ENCODE assay signal across 7 mouse cellular contexts in genomic region chr10:18482558-18483141, GRCm38 (mm10).
DNase-seq lines count a peak whose midpoint lies in the region; ATAC-seq and TF ChIP-seq lines count a peak whose summit lies in the region.

No protein-coding gene starts in this region.

- 24% methylated on average over 4 of the region's 4 CpGs for WGBS in embryonic facial prominence, embryonic 14.5 days
- 35% methylated on average over 4 of the region's 4 CpGs for WGBS in liver, embryonic 12.5 days (ENCODE audit: insufficient replicate concordance)

- TF ChIP-seq RAD21 in CH12.LX (IDR thresholded peaks at IDR 0.05; ENCODE audit: low read depth, low read length): no peak

- peak overlapping the region; percentile 13; the same call in 1 of the 2 replicates for H3K4me2 ChIP-seq in CH12.LX (ENCODE audit: insufficient read depth, low read depth, poor library complexity, severe bottlenecking)
- 0 out of 2 replicates have a peak overlapping the region, but pooled peaks have one; percentile 2 for H3K4me2 ChIP-seq in embryonic facial prominence, embryonic 14.5 days (ENCODE audit: low read depth, low read length)
- H3K4me2 ChIP-seq in liver, embryonic 12.5 days: no peak overlapping the region

- no peaks in the 10 kb centered on the region for H3K9me3 ChIP-seq in CH12.LX (replicated peaks; ENCODE audit: low read length)
- H3K9me3 ChIP-seq in embryonic facial prominence, embryonic 14.5 days (ENCODE audit: control insufficient read depth, low read length): no peaks in the 10 kb centered on the region
- H3K9me3 ChIP-seq in liver, embryonic 12.5 days (replicated peaks): no peaks in the 10 kb centered on the region

- TF ChIP-seq CTCF in CH12.LX (conservative IDR thresholded peaks at IDR 0.05 in 1 of 2, IDR thresholded peaks at IDR 0.05 in 1 of 2; ENCODE audit: low read depth in 2 of 2, low read length in 2 of 2): no peak

- no peak overlapping the region; the same call in 1 of the 2 replicates for H3K9ac ChIP-seq in CH12.LX (ENCODE audit: insufficient read depth, low read depth)
- H3K9ac ChIP-seq in embryonic facial prominence, embryonic 14.5 days (ENCODE audit: low read depth, low read length): no peak overlapping the region
- no peak overlapping the region for H3K9ac ChIP-seq in liver, embryonic 12.5 days

- no peak for TF ChIP-seq EP300 in CH12.LX (IDR thresholded peaks at IDR 0.05; ENCODE audit: low read length)

- no peak overlapping the region for H3K27ac ChIP-seq in CH12.LX (ENCODE audit: insufficient read depth, low read depth)
- H3K27ac ChIP-seq in embryonic facial prominence, embryonic 14.5 days (replicated peaks; ENCODE audit: low read depth, low read length): 0 out of 2 replicates have a peak overlapping the region, but pooled peaks have one; percentile 16
- no peak overlapping the region for H3K27ac ChIP-seq in liver, embryonic 12.5 days

- intact Hi-C loops in left cerebral cortex, postnatal 10 days (cut with DNase I): no loop called here

- peak; percentile 55; the same call in 1 of the 2 replicates for ATAC-seq in embryonic facial prominence, embryonic 14.5 days (ENCODE audit: low read depth)
- ATAC-seq in liver, embryonic 12.5 days: no peak

- dilution Hi-C loops in CH12.LX (cut with MboI; ENCODE audit: extremely low pct_ligation_motif_present, extremely low pct_unique_long_range_greater_than_20kb, low sequenced_read_pairs): no loop called here

- no peak overlapping the region for H3K4me3 ChIP-seq in CH12.LX (replicated peaks in 1 of 3; ENCODE audit: low read depth in 2 of 3, low read length in 2 of 3, poor library complexity in 1 of 3)
- no peak overlapping the region for H3K4me3 ChIP-seq in embryonic facial prominence, embryonic 14.5 days (ENCODE audit: low read depth, low read length)
- no peak overlapping the region for H3K4me3 ChIP-seq in liver, embryonic 12.5 days

- no peaks in the 10 kb centered on the region for H3K79me2 ChIP-seq in CH12.LX (replicated peaks; ENCODE audit: control insufficient read depth, extremely low read depth, insufficient read depth, poor library complexity, severe bottlenecking)

- H3K36me3 ChIP-seq in CH12.LX (replicated peaks in 1 of 2; ENCODE audit: control insufficient read depth in 1 of 2, insufficient read depth in 1 of 2, low read length in 1 of 2): no peaks in the 10 kb centered on the region
- no peaks in the 10 kb centered on the region for H3K36me3 ChIP-seq in embryonic facial prominence, embryonic 14.5 days (ENCODE audit: control insufficient read depth, insufficient read depth, low read length)
- H3K36me3 ChIP-seq in liver, embryonic 12.5 days: no peaks in the 10 kb centered on the region

- H3K4me1 ChIP-seq in CH12.LX (ENCODE audit: control insufficient read depth in 1 of 2, insufficient read depth in 2 of 2): peaks cover 3 to 6% of the 10 kb centered on the region in 2 experiments; a peak in 2 of 4 replicates
- H3K4me1 ChIP-seq in embryonic facial prominence, embryonic 14.5 days (ENCODE audit: control insufficient read depth, insufficient read depth, low read length): peaks cover 15% of the 10 kb centered on the region
- H3K4me1 ChIP-seq in liver, embryonic 12.5 days: peaks cover 6% of the 10 kb centered on the region; the same call in 1 of the 2 replicates

- H3K27me3 ChIP-seq in CH12.LX (replicated peaks): no peaks in the 10 kb centered on the region
- no peaks in the 10 kb centered on the region for H3K27me3 ChIP-seq in embryonic facial prominence, embryonic 14.5 days (replicated peaks; ENCODE audit: control insufficient read depth, insufficient read depth, low read length)
- H3K27me3 ChIP-seq in liver, embryonic 12.5 days (replicated peaks): no peaks in the 10 kb centered on the region

- DNase-seq in CH12.LX (ENCODE audit: extremely low read depth) (no peak), MN1 (ENCODE audit: low spot score) (peak; percentile 58)
- DNase-seq in embryonic facial prominence, embryonic 14.5 days (ENCODE audit: low spot score): peak; percentile 78
- DNase-seq in heart, postnatal 4 days: peak; percentile 64
- DNase-seq in left cerebral cortex, postnatal 10 days (ENCODE audit: extremely low spot score in 1 of 2, low spot score in 2 of 2): peak; percentile 26 to 43
- peak; percentile 79 for DNase-seq in retina, postnatal 1 day

- in situ Hi-C loops in CH12.LX (cut with MboI; ENCODE audit: low pct_ligation_motif_present, low pct_unique_long_range_greater_than_20kb, low sequenced_read_pairs): no loop called here

- TF ChIP-seq POLR2A in CH12.LX (IDR thresholded peaks at IDR 0.05; ENCODE audit: low read depth, low read length): no peak

TF ChIP-seq in CH12.LX, 34 proteins besides CTCF, POLR2A, EP300 and RAD21:
- TF ChIP-seq NRF1 (IDR thresholded peaks at IDR 0.05; ENCODE audit: low read depth, low read length): no peak
- no peak for TF ChIP-seq IRF4 (IDR thresholded peaks at IDR 0.05; ENCODE audit: low read depth, low read length)
- TF ChIP-seq KAT2A (IDR thresholded peaks at IDR 0.05; ENCODE audit: insufficient replicate concordance, low read length): no peak
- no peak for TF ChIP-seq ZMIZ1 (IDR thresholded peaks at IDR 0.05; ENCODE audit: low read depth, low read length)
- TF ChIP-seq JUND (conservative IDR thresholded peaks at IDR 0.05; ENCODE audit: low read depth, low read length): no peak
- no peak for TF ChIP-seq ZC3H11A (IDR thresholded peaks at IDR 0.05; ENCODE audit: low read depth, low read length)
- no peak for TF ChIP-seq SMC3 (IDR thresholded peaks at IDR 0.05; ENCODE audit: low read depth, low read length)
- TF ChIP-seq MAZ (IDR thresholded peaks at IDR 0.05; ENCODE audit: low read depth, low read length): no peak
- no peak for TF ChIP-seq POLR2AphosphoS2 (IDR thresholded peaks at IDR 0.05; ENCODE audit: low read depth, low read length)
- TF ChIP-seq MAX (IDR thresholded peaks at IDR 0.05; ENCODE audit: low read length): no peak
- TF ChIP-seq ZKSCAN1 (IDR thresholded peaks at IDR 0.05; ENCODE audit: borderline replicate concordance, low read depth, low read length): no peak
- no peak for TF ChIP-seq SIN3A (IDR thresholded peaks at IDR 0.05; ENCODE audit: low read length)
- TF ChIP-seq ELF1 (IDR thresholded peaks at IDR 0.05; ENCODE audit: low read depth, low read length): no peak
- no peak for TF ChIP-seq PAX5 (IDR thresholded peaks at IDR 0.05; ENCODE audit: low read length)
- TF ChIP-seq ETS1 (conservative IDR thresholded peaks at IDR 0.05; ENCODE audit: low read depth, low read length): no peak
- TF ChIP-seq MYC (IDR thresholded peaks at IDR 0.05; ENCODE audit: low read depth, low read length): no peak
- no peak for TF ChIP-seq RCOR1 (conservative IDR thresholded peaks at IDR 0.05; ENCODE audit: low read depth, low read length)
- TF ChIP-seq MAFK (IDR thresholded peaks at IDR 0.05; ENCODE audit: insufficient replicate concordance, low read length): no peak
